Mouse (Mus musculus): ENCODE results near the gene Skap1.

DNA sequence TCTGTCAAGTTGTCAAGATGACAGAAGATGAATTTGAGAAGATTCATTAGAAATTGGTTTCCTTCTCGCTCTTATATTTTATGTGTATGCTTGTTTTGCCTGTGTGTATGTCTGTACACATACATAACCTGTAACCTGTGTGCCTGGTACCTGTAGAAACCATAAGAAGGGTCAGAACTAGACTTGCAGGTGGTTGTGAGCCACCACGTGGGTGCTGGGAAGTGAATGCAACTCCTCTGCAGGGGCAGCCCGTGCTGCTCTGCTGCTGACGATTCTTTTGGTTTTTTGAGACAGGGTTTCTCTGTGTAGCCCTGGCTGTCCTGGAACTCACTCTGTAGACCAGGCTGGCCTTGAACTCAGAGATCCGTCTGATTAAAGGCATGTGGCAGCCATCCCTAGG, 21.9 kb upstream of the Skap1 start:
- no peak for TF ChIP-seq POLR2A (IDR thresholded peaks at IDR 0.05; ENCODE audit: low read depth, low read length)
- TF ChIP-seq CTCF (IDR thresholded peaks at IDR 0.05; ENCODE audit: extremely low read depth, insufficient read length, insufficient replicate concordance, low read depth, low read length): no peak

Data from small intestine, adult 2 months (tissue).